Mouse (Mus musculus) limb, embryonic 15.5 days (tissue): ENCODE measurements at regions not wholly inside any gene's neighbourhood (a gene's known extent, or its start where the extent isn't known, plus 50 kb on each side); places are given as distances from the start of the nearest gene placed in this dataset.
"Not testable (repeated sequence)": the region's sequence is repeated elsewhere in the genome, so short reads cannot be mapped to it uniquely, and the experiment has no call there.

Source experiments
- ATAC-seq: fragments of 200-750 bp; cut with Nextera tagmentation; 2 replicates; pipeline ENCODE4 v1.8.0; 2017; ENCODE audit warnings: low read depth, moderate TSS enrichment; ENCODE audit not compliant: insufficient number of reproducible peaks, low FRiP score, low TSS enrichment
- H3K27ac ChIP-seq: fragments of 300-500 bp; sonication (generic); 2 replicates; pipeline ENCODE4 v1.5.1; 2015; ENCODE audit warnings: moderate library complexity, mild to moderate bottlenecking, inconsistent platforms
- H3K27me3 ChIP-seq: fragments of 300-500 bp; sonication (generic); 2 replicates; pipeline ENCODE4 v1.6.1; 2015; ENCODE audit warnings: inconsistent platforms
- H3K36me3 ChIP-seq: fragments of 300-500 bp; sonication (generic); 2 replicates; pipeline ENCODE4 v1.6.1; 2015; ENCODE audit warnings: inconsistent platforms
- H3K4me1 ChIP-seq: fragments of 300-500 bp; sonication (generic); 2 replicates; pipeline ENCODE4 v1.6.1; 2015; ENCODE audit warnings: inconsistent platforms
- H3K4me2 ChIP-seq: fragments of 300-500 bp; sonication (generic); 2 replicates; pipeline ENCODE4 v1.6.1; 2015; ENCODE audit warnings: mild to moderate bottlenecking, inconsistent platforms
- H3K4me3 ChIP-seq: fragments of 300-500 bp; sonication (generic); 2 replicates; pipeline ENCODE4 v1.5.1; 2015; ENCODE audit warnings: mild to moderate bottlenecking, inconsistent platforms
- H3K9ac ChIP-seq: fragments of 300-500 bp; sonication (generic); 2 replicates; pipeline ENCODE4 v1.6.1; 2015; ENCODE audit warnings: inconsistent platforms
- H3K9me3 ChIP-seq: fragments of 300-500 bp; sonication (generic); 2 replicates; pipeline ENCODE4 v1.6.1; 2016; ENCODE audit warnings: inconsistent platforms
- WGBS: fragments of 180-500 bp; shearing (Covaris S2); methylation state at CpG from one replicate; pipeline ENCODE4 v1.1.7; 2015; 5-methylcytosine and 5-hydroxymethylcytosine counted together

DNA sequence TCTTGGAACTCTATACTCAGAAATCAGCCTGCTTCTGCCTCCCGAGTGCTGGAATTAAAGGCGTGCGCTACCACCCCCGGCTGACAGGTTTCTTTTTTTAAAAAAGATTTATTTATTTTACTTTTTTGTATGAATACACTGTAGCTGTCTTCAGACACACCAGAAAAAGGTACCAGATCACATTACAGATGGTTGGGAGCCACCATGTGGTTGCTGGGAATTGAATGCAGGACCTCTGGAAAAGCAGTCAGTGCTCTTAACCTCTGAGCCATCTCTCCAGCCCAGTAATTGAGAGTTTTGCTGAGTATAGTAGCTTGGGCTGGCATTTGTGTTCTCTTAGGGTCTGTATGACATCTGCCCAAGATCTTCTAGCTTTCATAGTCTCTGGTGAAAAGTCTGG is 78.4 kb upstream of the Nabp1 start:
- not testable (repeated sequence) for ATAC-seq, H3K4me2 ChIP-seq, H3K27me3 ChIP-seq, H3K4me1 ChIP-seq, H3K9ac ChIP-seq, H3K9me3 ChIP-seq, H3K4me3 ChIP-seq, H3K27ac ChIP-seq, H3K36me3 ChIP-seq
- 97% methylated on average over 4 of the region's 4 CpGs for WGBS

DNA sequence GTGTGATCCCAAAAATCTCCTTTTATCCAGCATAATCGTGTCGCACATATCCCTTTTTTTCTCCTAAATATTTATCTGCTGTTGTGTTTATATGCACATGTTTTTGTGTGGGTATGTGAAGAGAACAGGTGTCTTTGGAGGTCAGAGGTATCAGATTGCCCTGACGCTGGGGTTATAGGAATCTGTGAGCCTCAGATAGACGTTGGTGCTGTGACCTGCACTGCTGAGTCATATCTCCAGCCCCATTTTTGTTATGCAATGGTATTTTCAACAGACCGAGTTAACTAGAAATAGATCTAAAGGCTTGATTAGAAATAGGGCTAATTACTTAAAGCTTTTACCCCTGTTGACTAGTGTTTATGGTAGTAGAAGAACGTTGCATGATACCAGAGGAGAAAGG is 75.5 kb upstream of the Nabp1 start:
- ATAC-seq, result no peak
- no peaks in the 10 kb centered on the region for H3K9me3 ChIP-seq
- 63% methylated on average over 6 of the region's 6 CpGs for WGBS

DNA sequence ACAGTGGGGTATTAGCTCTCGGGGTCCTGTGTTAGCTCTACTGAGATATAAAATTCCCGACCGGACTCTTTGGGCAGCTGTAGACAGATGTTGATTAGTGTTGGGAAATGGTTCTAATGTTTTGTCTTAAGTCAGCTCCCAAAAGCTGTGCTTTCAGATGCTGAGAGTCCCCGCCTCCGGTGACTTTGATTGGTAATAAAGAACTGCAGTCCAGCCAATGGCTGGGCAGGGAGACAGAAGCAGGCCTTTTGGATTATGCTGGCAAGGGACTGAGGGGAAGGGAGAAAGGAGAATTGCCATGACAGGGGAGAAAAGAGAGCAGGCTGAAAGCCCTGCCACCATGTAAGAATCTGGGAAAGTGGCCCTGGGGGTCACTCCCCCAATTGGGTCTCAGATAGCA is 73.4 kb upstream of the Nabp1 start:
- Histone ChIP-seq H3K27me3 (no peaks in the 10 kb centered on the region), H3K4me3 (no peak overlapping the region), H3K4me1 (no peaks in the 10 kb centered on the region), H3K36me3 (no peaks in the 10 kb centered on the region), H3K9me3 (no peaks in the 10 kb centered on the region), H3K9ac (no peak overlapping the region), H3K27ac (no peak overlapping the region), H3K4me2 (no peak overlapping the region)
- 50% methylated on average over 5 of the region's 5 CpGs for WGBS
- ATAC-seq, result no peak

More for the DNA sequence above, 75.5 kb upstream of the Nabp1 start:
- Histone ChIP-seq H3K27me3 (no peaks in the 10 kb centered on the region), H3K4me1 (no peaks in the 10 kb centered on the region), H3K36me3 (no peaks in the 10 kb centered on the region), H3K4me2 (no peak overlapping the region), H3K4me3 (no peak overlapping the region), H3K9ac (no peak overlapping the region), H3K27ac (no peak overlapping the region)

DNA sequence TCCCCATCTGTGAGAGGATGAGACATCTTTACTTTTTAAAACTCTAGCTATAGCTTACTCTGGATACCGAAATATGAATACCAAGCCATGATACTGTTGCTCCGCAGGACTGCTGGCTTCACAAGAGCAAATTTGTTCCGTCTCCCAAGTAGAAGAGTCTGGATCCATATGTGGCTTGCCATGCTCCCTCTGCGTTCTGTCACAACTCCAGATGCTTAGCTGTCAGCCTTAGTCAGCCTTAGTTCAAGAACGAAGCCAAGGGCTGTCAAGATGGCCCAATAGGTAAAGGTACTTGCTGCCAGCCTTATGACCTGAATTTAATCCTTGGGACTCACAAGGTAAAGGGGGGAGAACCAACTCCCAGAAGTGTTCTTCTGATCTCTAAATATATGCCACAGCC is 64.6 kb upstream of the Nabp1 start:
- Histone ChIP-seq H3K4me3 (no peak overlapping the region), H3K9ac (no peak overlapping the region), H3K27ac (no peak overlapping the region), H3K36me3 (no peaks in the 10 kb centered on the region), H3K4me1 (no peaks in the 10 kb centered on the region), H3K4me2 (no peak overlapping the region), H3K9me3 (no peaks in the 10 kb centered on the region), H3K27me3 (no peaks in the 10 kb centered on the region)
- no peak for ATAC-seq
- 87% methylated on average over 5 of the region's 5 CpGs for WGBS

DNA sequence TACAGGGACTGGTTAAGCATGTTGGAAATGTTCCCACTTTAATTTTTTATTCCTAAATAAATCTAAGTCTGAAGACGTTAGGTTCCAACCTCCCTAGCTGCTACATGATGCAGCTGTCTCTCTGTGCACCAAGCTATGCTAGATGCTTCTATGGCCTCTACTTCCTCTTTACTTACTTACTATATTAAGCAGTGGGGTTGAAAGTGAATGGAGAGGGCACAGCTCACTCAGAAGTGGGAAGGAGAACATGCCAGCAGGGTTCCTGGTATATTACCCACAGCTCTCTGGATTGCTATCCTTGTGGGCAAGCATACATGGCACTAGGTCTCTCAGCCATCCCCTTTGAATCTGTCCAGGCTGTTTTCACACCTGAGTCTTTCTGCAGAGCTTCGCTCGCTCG is 61.4 kb upstream of the Nabp1 start:
- no peak for ATAC-seq

DNA sequence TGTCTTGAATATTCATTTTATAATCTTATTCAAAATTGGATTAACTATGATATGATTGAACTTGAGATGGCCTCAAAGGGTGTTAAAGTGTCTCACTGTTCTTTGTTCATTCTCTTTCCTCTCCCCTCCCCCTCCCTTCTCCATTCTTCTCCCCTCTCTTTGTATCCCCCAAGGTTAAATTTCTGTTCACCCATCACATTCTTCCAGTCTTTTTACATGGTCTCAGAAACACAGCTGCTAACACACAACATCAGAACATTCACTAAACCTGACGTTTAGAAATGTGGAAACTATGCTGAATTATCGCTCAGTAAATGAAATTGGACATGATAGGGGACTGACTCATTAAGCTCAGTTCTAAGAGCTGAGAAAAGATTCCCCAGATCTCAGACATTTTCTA is 60.6 kb upstream of the Nabp1 start:
- H3K4me1 ChIP-seq, result no peaks in the 10 kb centered on the region
- no peak overlapping the region for H3K9ac ChIP-seq
- no peaks in the 10 kb centered on the region for H3K9me3 ChIP-seq
- ATAC-seq, result no peak
- no peak overlapping the region for H3K4me2 ChIP-seq
- no peak overlapping the region for H3K4me3 ChIP-seq
- H3K36me3 ChIP-seq, result no peaks in the 10 kb centered on the region
- 75% methylated on average over 2 of the region's 2 CpGs for WGBS
- no peaks in the 10 kb centered on the region for H3K27me3 ChIP-seq
- no peak overlapping the region for H3K27ac ChIP-seq

More for the DNA sequence above, 61.4 kb upstream of the Nabp1 start:
- H3K27me3 ChIP-seq, result no peaks in the 10 kb centered on the region
- no peaks in the 10 kb centered on the region for H3K4me1 ChIP-seq
- H3K9ac ChIP-seq, result no peak overlapping the region
- no peak overlapping the region for H3K4me3 ChIP-seq
- H3K4me2 ChIP-seq, result no peak overlapping the region
- no peaks in the 10 kb centered on the region for H3K36me3 ChIP-seq
- no peak overlapping the region for H3K27ac ChIP-seq
- H3K9me3 ChIP-seq, result no peaks in the 10 kb centered on the region
- 52% methylated on average over 4 of the region's 4 CpGs for WGBS

DNA sequence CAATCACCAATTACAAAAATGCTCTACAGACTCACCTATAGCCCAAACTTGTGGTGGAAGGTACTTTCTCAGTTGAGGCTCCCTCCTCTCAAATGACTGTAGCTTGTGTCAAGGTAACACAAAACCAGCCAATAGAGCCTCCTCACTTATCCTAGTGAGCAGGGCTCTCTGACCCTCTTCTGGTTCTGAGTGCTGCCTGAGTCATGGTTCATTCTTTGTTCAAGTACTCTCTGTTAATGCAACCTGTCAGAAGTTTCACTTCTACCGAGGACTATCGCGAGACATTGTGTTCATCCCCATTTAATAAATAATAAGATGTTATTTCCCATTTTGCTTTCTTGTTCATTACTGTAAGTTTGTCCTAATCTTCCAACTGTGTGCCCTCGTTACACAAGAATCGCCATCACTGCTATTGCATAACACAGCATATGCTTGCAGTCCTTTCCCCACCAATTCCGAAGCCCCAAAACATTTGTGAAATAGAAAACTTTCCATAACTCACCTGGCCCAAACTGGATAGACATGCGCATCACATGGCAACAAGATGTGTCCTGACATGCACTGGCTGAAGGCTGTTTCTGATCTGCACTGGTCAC is 59.6 kb upstream of the Nabp1 start:
- Histone ChIP-seq H3K9ac (no peak overlapping the region), H3K4me1 (no peaks in the 10 kb centered on the region), H3K27me3 (no peaks in the 10 kb centered on the region), H3K27ac (no peak overlapping the region), H3K9me3 (no peaks in the 10 kb centered on the region), H3K36me3 (no peaks in the 10 kb centered on the region), H3K4me2 (no peak overlapping the region), H3K4me3 (no peak overlapping the region)
- 89% methylated on average over 7 of the region's 7 CpGs for WGBS
- no peak for ATAC-seq

DNA sequence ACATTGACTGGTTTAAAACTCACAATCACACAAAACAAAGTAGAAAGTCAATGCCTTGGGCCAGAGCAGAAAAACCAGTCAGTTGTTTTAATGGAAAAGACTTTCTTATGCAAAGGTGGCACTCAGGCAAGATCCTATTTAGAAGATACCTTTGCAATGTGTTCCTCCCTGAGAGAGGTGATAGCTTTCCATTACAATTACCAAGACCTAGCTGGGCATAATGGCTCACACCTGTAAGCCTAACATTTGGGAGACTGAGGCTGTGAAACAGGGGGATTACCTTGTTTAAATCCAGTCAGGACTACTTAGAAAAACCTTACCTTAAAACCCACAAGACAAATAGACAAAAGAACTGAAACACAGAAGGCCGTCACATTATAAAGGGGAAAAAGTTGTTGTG is 57.9 kb upstream of the Nabp1 start:
- H3K4me1 ChIP-seq, result no peaks in the 10 kb centered on the region
- H3K27ac ChIP-seq, result no peak overlapping the region
- no peak overlapping the region for H3K4me2 ChIP-seq
- H3K9ac ChIP-seq, result no peak overlapping the region
- no peaks in the 10 kb centered on the region for H3K27me3 ChIP-seq
- no peaks in the 10 kb centered on the region for H3K36me3 ChIP-seq
- H3K4me3 ChIP-seq, result no peak overlapping the region
- WGBS, result 98% methylated on average over 1 of the region's 1 CpGs
- ATAC-seq, result no peak
- no peaks in the 10 kb centered on the region for H3K9me3 ChIP-seq

DNA sequence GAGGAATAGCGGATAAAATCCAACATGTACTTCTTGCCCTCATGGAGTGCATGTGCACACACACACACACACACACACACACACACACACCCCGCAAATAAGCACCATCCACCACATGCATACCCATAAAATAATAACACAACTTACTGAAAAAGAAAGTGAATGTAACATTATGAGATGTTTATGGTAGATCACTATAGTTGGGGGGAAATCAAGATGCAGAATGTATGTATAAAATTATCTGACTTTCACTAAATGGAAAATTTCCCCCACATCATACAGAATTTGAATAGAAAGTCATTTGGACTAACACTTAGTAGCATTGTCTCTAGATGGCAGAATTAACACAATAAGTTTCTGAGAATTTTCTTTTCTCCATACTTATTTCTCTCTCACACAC is 57.2 kb upstream of the Nabp1 start:
- 96% methylated on average over 2 of the region's 2 CpGs for WGBS

DNA sequence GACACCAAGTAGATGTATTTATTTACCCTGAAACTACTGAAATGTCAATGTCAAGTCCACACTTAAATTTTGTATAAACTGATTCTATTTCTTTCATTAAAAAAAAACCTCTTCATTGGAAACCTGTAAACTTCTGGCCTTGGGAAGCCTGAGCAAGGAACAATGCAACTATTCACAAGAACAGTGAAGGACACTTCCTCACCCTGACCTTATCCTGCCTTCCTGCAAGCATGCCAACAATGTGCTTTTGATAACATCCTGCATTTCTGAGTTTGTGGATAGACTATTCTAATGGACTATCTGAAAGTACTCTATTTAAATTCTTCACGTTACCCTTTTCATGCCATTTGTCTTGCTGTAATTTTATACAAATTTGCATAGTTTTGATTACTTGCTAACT is 53.1 kb upstream of the Nabp1 start:
- 56% methylated on average over 1 of the region's 1 CpGs for WGBS
- no peak for ATAC-seq
- no peaks in the 10 kb centered on the region for H3K36me3 ChIP-seq
- no peaks in the 10 kb centered on the region for H3K9me3 ChIP-seq
- H3K4me2 ChIP-seq, result no peak overlapping the region
- no peak overlapping the region for H3K9ac ChIP-seq
- H3K27me3 ChIP-seq, result no peaks in the 10 kb centered on the region
- no peak overlapping the region for H3K27ac ChIP-seq
- no peak overlapping the region for H3K4me3 ChIP-seq
- H3K4me1 ChIP-seq, result no peaks in the 10 kb centered on the region

More for the DNA sequence above, 57.2 kb upstream of the Nabp1 start:
- no peak overlapping the region for H3K9ac ChIP-seq
- H3K4me2 ChIP-seq, result no peak overlapping the region
- H3K9me3 ChIP-seq, result no peaks in the 10 kb centered on the region
- no peaks in the 10 kb centered on the region for H3K27me3 ChIP-seq
- H3K27ac ChIP-seq, result no peak overlapping the region
- ATAC-seq, result no peak
- H3K4me1 ChIP-seq, result no peaks in the 10 kb centered on the region
- H3K4me3 ChIP-seq, result no peak overlapping the region
- H3K36me3 ChIP-seq, result no peaks in the 10 kb centered on the region

DNA sequence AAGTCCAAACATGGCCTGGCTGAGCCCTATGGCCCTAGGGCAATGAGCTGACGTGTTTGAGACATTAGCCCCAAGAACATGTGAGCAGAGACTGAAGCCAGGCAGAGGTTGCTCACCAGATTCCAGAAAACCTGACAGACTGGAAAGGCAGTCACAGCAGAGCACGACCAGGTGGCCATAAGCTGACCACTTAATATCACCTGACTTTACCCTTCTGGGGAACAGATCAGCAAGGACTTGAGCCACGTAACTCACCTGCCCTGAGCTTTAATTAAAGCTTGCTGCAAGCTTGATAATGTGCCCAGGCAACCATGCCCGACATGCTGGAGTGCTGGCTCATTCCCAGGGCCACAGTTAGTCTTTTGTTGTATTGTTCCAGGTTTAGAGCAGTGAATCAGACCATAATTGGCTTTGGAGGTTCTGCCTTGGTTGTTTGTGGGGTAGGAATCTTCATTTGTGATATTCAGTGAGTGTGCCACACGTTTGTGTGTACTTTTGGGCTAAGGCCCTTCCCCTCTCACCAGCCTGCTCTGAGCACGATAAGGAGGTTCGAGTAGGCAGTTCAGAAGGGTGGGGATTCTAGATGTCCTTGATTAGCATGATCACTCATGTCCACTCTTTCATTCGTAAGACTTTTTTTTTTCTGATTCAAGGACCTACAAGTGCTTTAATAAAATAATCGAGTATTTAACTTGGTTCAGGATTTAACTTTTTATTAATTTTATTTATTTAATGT is 52.1 kb upstream of the Nabp1 start:
- no peak for ATAC-seq
- Histone ChIP-seq H3K36me3 (no peaks in the 10 kb centered on the region), H3K9me3 (no peaks in the 10 kb centered on the region), H3K27me3 (no peaks in the 10 kb centered on the region), H3K27ac (no peak overlapping the region; the same call in 1 of the 2 replicates), H3K4me1 (no peaks in the 10 kb centered on the region), H3K4me2 (no peak overlapping the region), H3K4me3 (no peak overlapping the region), H3K9ac (no peak overlapping the region)
- 65% methylated on average over 9 of the region's 9 CpGs for WGBS

DNA sequence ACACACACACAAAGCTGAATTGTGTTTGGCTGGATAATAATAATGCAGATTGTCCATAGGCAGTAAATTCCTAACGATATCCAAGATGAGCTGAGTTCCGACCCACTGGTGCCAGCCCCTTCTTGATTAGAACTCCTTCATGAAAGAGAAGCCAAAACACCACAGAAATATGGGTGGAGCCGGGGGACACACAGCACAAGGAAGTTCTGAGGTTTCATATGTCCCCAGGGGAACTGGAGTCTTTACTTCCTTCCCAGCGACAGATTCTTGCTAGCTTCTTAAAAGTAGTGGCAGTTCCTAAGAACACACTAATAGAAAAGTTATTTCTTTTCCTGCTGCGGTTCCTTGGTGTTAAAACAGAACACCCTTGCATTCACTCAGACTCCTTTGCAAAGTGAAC is 51.4 kb upstream of the Nabp1 start:
- Histone ChIP-seq H3K4me1 (no peaks in the 10 kb centered on the region), H3K4me3 (no peak overlapping the region), H3K36me3 (no peaks in the 10 kb centered on the region), H3K9ac (no peak overlapping the region), H3K4me2 (no peak overlapping the region), H3K9me3 (no peaks in the 10 kb centered on the region), H3K27me3 (no peaks in the 10 kb centered on the region), H3K27ac (no peak overlapping the region; the same call in 1 of the 2 replicates)
- 40% methylated on average over 5 of the region's 5 CpGs for WGBS
- no peak for ATAC-seq

DNA sequence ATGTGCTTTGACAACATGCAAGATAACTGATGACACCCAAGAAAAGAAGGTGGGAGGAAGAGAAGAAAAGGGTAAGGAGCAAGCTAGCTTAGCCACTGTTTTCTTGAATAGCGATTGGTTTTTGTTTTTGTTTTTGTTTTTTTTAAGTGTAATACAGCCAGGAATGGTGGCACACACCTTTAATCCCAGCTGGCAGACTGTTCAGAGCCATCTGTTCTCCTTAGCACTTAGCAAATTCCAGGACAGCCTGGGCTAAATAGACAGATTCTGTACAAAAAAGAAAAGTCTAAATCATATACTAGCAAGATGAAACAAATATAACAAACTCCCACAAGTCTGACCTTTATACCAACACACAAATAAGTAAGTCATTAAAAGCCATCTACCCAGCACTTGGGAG is 50.4 kb upstream of the Nabp1 start:
- no peak overlapping the region for H3K27ac ChIP-seq

More for the DNA sequence above, 50.4 kb upstream of the Nabp1 start:
- 82% methylated on average over 1 of the region's 1 CpGs for WGBS
- no peaks in the 10 kb centered on the region for H3K9me3 ChIP-seq
- H3K36me3 ChIP-seq, result no peaks in the 10 kb centered on the region
- ATAC-seq, result no peak
- H3K4me2 ChIP-seq, result no peak overlapping the region
- no peaks in the 10 kb centered on the region for H3K27me3 ChIP-seq
- no peak overlapping the region for H3K9ac ChIP-seq
- no peak overlapping the region for H3K4me3 ChIP-seq
- H3K4me1 ChIP-seq, result no peaks in the 10 kb centered on the region
